Mouse (Mus musculus) limb, embryonic 14.5 days (tissue): Measurements from ENCODE around the gene Mpp2. TPM values are rescaled to one million over a fixed set of nuclear protein-coding genes. Genes with fewer than 3 reads are reported as not detected.

Source experiments
- ATAC-seq: fragments of 200-750 bp; cut with Nextera tagmentation; 2 replicates; pipeline ENCODE4 v1.8.0; 2017; ENCODE audit warnings: low read depth, moderate number of reproducible peaks, moderate TSS enrichment; ENCODE audit not compliant: low FRiP score
- DNase-seq: peaks from one replicate; pipeline ENCODE4 v3.0.0-alpha.2; 2015; ENCODE audit warnings: low spot score
- H3K27ac ChIP-seq: fragments of 300-500 bp; sonication (generic); replicated peaks from 2 replicates; pipeline ENCODE4 v1.5.1; 2014; ENCODE audit warnings: low read depth, mild to moderate bottlenecking, low read length, moderate library complexity, mixed read lengths
- H3K27me3 ChIP-seq: fragments of 300-500 bp; sonication (generic); 2 replicates; pipeline ENCODE4 v1.6.1; 2014; ENCODE audit warnings: low read length, mixed read lengths; ENCODE audit not compliant: control insufficient read depth, insufficient read depth
- H3K36me3 ChIP-seq: fragments of 300-500 bp; sonication (generic); 2 replicates; pipeline ENCODE4 v1.6.1; 2014; ENCODE audit warnings: mild to moderate bottlenecking, low read length, moderate library complexity, mixed read lengths; ENCODE audit not compliant: control insufficient read depth, insufficient read depth
- H3K4me1 ChIP-seq: fragments of 300-500 bp; sonication (generic); 2 replicates; pipeline ENCODE4 v1.6.1; 2014; ENCODE audit warnings: antibody characterized with exemption, low read length, mixed read lengths; ENCODE audit not compliant: control insufficient read depth, insufficient read depth
- H3K4me2 ChIP-seq: fragments of 300-500 bp; sonication (generic); replicated peaks from 2 replicates; pipeline ENCODE4 v1.6.1; 2014; ENCODE audit warnings: low read depth, mild to moderate bottlenecking, low read length, moderate library complexity; ENCODE audit not compliant: severe bottlenecking
- H3K4me3 ChIP-seq: fragments of 300-500 bp; sonication (generic); replicated peaks from 2 replicates; pipeline ENCODE4 v1.5.1; 2014; ENCODE audit warnings: low read length
- H3K9ac ChIP-seq: fragments of 300-500 bp; sonication (generic); 2 replicates; pipeline ENCODE4 v1.6.1; 2014; ENCODE audit warnings: mild to moderate bottlenecking, low read depth, low read length, moderate library complexity; ENCODE audit not compliant: severe bottlenecking
- H3K9me3 ChIP-seq: fragments of 300-500 bp; sonication (generic); 2 replicates; pipeline ENCODE4 v1.6.1; 2016; ENCODE audit warnings: low read length; ENCODE audit not compliant: control insufficient read depth
- POLR2A ChIP-seq: fragments of 200-500 bp; IDR thresholded peaks from 2 replicates; pipeline ENCODE4 v1.8.0; 2012; ENCODE audit warnings: inconsistent platforms, mild to moderate bottlenecking, moderate library complexity, borderline replicate concordance; ENCODE audit not compliant: insufficient read depth, insufficient read length; ENCODE audit errors: extremely low read depth
- WGBS: fragments of 180-500 bp; shearing (Covaris S2); extraction: QIAGEN DNeasy Blood & Tissue Kit; methylation state at CpG from one replicate; pipeline ENCODE4 v1.1.7; 2014; 5-methylcytosine and 5-hydroxymethylcytosine counted together
- polyA plus RNA-seq, 2 experiments: library from polyadenylated mRNA; depleted of rRNA in 1 of 2; stranded (reverse) in 1 of 2; unstranded in 1 of 2; fragments of >200 nt; fragmentation: Nextera tagmentation in 1 of 2; extraction: Ambion mirVana in 1 of 2; gene quantifications; 2 replicates each; pipeline versions ENCODE4 v1.2.1 to v1.2.3; 2012 to 2014

Mpp2 gene
- polyA plus RNA-seq, 2 experiments = 6.6 to 20.5 TPM

DNA sequence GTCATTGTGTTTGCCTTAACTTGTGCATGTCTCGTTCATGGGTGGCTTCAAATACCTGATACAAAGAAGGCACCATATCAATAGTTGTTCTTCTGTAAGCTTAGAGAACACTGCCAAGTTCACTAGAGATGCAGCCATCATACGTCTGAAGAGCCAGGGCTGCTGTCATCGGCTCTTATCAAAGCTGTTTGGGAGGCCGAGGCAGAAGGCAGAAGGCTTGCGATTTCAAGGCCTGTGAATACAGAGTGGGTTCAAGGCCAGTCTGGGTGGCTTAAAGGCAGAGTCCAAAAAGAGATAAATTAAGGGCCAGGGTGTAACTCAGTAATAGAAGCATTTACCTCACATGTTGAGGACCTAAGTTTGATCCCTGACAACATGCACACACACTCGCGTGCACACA lies 52.0 kb downstream of the Mpp2 start:
- Histone ChIP-seq H3K27ac (no peak overlapping the region), H3K27me3 (no peaks in the 10 kb centered on the region), H3K4me1 (no peaks in the 10 kb centered on the region), H3K36me3 (no peaks in the 10 kb centered on the region), H3K4me3 (no peak overlapping the region), H3K9me3 (no peaks in the 10 kb centered on the region), H3K9ac (no peak overlapping the region), H3K4me2 (no peak overlapping the region)
- TF ChIP-seq POLR2A = no peak
- ATAC-seq (no peak), DNase-seq (no peak)
- 92% methylated on average over 7 of the region's 7 CpGs for WGBS

GRCm38 (mm10) chr11:102035456-102035960 lies 52.8 kb downstream of the Mpp2 start:
- no peaks in the 10 kb centered on the region for H3K4me1 ChIP-seq
- H3K9me3 ChIP-seq = no peaks in the 10 kb centered on the region
- no peaks in the 10 kb centered on the region for H3K27me3 ChIP-seq
- DNase-seq = no peak
- ATAC-seq = no peak
- H3K4me3 ChIP-seq = no peak overlapping the region
- 76% methylated on average over 5 of the region's 5 CpGs for WGBS
- H3K27ac ChIP-seq = no peak overlapping the region
- H3K4me2 ChIP-seq = no peak overlapping the region
- no peaks in the 10 kb centered on the region for H3K36me3 ChIP-seq
- TF ChIP-seq POLR2A = no peak
- no peak overlapping the region for H3K9ac ChIP-seq

- Histone ChIP-seq H3K27me3 (no peaks in the 10 kb centered on the region), H3K4me3 (no peak overlapping the region), H3K27ac (no peak overlapping the region), H3K4me2 (no peak overlapping the region), H3K4me1 (no peaks in the 10 kb centered on the region), H3K36me3 (no peaks in the 10 kb centered on the region), H3K9ac (no peak overlapping the region), H3K9me3 (no peaks in the 10 kb centered on the region)
- no peak for TF ChIP-seq POLR2A
- 59% methylated on average over 8 of the region's 8 CpGs for WGBS
- ATAC-seq (no peak), DNase-seq (no peak)
Measured at GRCm38 (mm10) chr11:102034887-102035286, 53.4 kb downstream of the Mpp2 start.

DNA sequence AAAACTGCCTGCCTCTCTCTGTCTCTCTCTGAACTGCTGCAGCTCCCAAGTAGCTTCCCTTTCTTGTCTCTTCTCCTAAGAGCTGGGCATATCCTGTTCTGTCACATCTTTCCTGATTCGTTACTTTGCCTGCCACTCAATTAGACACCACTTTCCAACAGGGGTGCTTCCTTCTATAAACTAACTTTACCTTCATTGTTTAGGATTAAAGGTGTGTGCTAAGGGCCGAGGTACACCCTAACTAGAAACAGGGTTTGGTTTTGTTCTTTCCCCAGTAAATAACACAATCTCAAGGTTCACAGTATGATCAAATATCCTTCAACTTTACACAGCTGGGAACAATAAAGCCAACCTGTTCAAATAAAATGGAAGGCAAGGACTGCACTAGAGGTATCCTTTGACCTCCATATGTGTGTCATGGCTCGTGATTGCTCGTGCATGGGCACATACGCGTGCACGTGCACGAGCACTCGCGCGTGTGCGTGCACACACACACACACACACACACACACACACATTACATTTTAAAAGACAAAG lies 55.2 kb downstream of the Mpp2 start:
- H3K4me2 ChIP-seq = no peak overlapping the region
- ATAC-seq (no peak), DNase-seq (no peak)
- H3K27me3 ChIP-seq = no peaks in the 10 kb centered on the region
- no peak for TF ChIP-seq POLR2A
- no peaks in the 10 kb centered on the region for H3K4me1 ChIP-seq
- H3K36me3 ChIP-seq = no peaks in the 10 kb centered on the region
- H3K9me3 ChIP-seq = no peaks in the 10 kb centered on the region
- 78% methylated on average over 12 of the region's 12 CpGs for WGBS
- no peak overlapping the region for H3K27ac ChIP-seq
- no peak overlapping the region for H3K4me3 ChIP-seq
- no peak overlapping the region for H3K9ac ChIP-seq

DNA sequence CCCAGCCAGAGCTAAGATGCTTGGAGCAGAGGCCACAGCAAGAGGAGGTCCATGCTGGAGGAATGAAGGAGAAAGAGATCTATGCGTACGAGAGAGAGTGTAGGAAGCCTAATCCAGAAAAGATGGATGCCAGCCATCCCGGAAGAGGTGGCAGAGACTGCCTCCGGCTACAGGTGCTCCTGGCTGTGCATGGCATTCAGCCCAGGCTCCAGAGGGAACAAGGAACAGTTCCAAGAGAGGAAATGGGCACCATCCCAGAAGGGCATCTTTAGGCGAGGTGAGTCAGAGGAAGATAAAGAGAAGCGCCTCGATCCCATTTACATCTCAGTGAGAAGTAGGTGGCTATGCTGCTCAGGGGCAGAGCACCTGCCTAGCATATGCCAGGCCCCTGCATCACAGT lies 57.2 kb downstream of the Mpp2 start:
- ATAC-seq = no peak
- Histone ChIP-seq H3K27me3 (no peaks in the 10 kb centered on the region), H3K36me3 (no peaks in the 10 kb centered on the region), H3K4me1 (peaks cover 4% of the 10 kb centered on the region), H3K4me2 (no peak overlapping the region), H3K27ac (no peak overlapping the region), H3K4me3 (no peak overlapping the region), H3K9me3 (no peaks in the 10 kb centered on the region), H3K9ac (no peak overlapping the region)
- no peak for TF ChIP-seq POLR2A
- WGBS = 82% methylated on average over 7 of the region's 7 CpGs
- no peak for DNase-seq

GRCm38 (mm10) chr11:102029966-102030365 lies 58.3 kb downstream of the Mpp2 start:
- H3K36me3 ChIP-seq = no peaks in the 10 kb centered on the region
- H3K4me1 ChIP-seq = peaks cover 10% of the 10 kb centered on the region
- no peak for ATAC-seq
- H3K9ac ChIP-seq = no peak overlapping the region
- TF ChIP-seq POLR2A = no peak
- no peaks in the 10 kb centered on the region for H3K27me3 ChIP-seq
- H3K4me3 ChIP-seq = no peak overlapping the region
- DNase-seq = no peak
- H3K9me3 ChIP-seq = no peaks in the 10 kb centered on the region
- 34% methylated on average over 7 of the region's 7 CpGs for WGBS
- H3K4me2 ChIP-seq = no peak overlapping the region
- no peak overlapping the region for H3K27ac ChIP-seq
